Mouse (Mus musculus) stomach, postnatal 0 days (tissue): ENCODE data around the gene Olfr31. TPM values are rescaled to one million over a fixed set of nuclear protein-coding genes. Genes with fewer than 3 reads are reported as not detected.
A peak's percentile ranks its signal among the peaks of the same experiment; 100 is the strongest.

Experiments used
- ATAC-seq: fragments of 200-750 bp; cut with Nextera tagmentation; 2 replicates; pipeline ENCODE4 v1.8.0; 2017; ENCODE audit not compliant: low FRiP score, low TSS enrichment
- DNase-seq: peaks from one replicate; pipeline ENCODE4 v3.0.0-alpha.2; 2016; ENCODE audit warnings: low spot score
- H3K27ac ChIP-seq: fragments of 300-500 bp; sonication (generic); replicated peaks from 2 replicates; pipeline ENCODE4 v1.5.1; 2014; ENCODE audit warnings: mild to moderate bottlenecking, control low read depth
- H3K27me3 ChIP-seq: fragments of 300-500 bp; sonication (generic); 2 replicates; pipeline ENCODE4 v1.6.1; 2014; ENCODE audit warnings: low read length; ENCODE audit not compliant: control insufficient read depth, insufficient read depth
- H3K36me3 ChIP-seq: fragments of 300-500 bp; sonication (generic); 2 replicates; pipeline ENCODE4 v1.6.1; 2014; ENCODE audit warnings: low read length, mixed read lengths; ENCODE audit not compliant: control insufficient read depth, insufficient read depth
- H3K4me1 ChIP-seq: fragments of 300-500 bp; sonication (generic); replicated peaks from 2 replicates; pipeline ENCODE4 v1.6.1; 2014; ENCODE audit warnings: antibody characterized with exemption; ENCODE audit not compliant: control insufficient read depth, insufficient read depth
- H3K4me2 ChIP-seq: fragments of 300-500 bp; sonication (generic); replicated peaks from 2 replicates; pipeline ENCODE4 v1.6.1; 2014; ENCODE audit warnings: low read depth, mild to moderate bottlenecking, control low read depth, moderate library complexity
- H3K4me3 ChIP-seq: fragments of 300-500 bp; sonication (generic); 2 replicates; pipeline ENCODE4 v1.5.1; 2014; ENCODE audit warnings: low read depth, low read length, control low read depth
- H3K9ac ChIP-seq: fragments of 300-500 bp; sonication (generic); 2 replicates; pipeline ENCODE4 v1.6.1; 2014; ENCODE audit warnings: mild to moderate bottlenecking, low read length, control low read depth, mixed read lengths
- H3K9me3 ChIP-seq: fragments of 300-500 bp; sonication (generic); 2 replicates; pipeline ENCODE4 v1.6.1; 2016; ENCODE audit warnings: low read length; ENCODE audit not compliant: control insufficient read depth
- CTCF ChIP-seq: IDR thresholded peaks from 2 replicates; pipeline ENCODE4 v1.5.1; 2016; ENCODE audit warnings: antibody characterized with exemption, low read depth, mild to moderate bottlenecking, moderate library complexity
- EP300 ChIP-seq: optimal IDR thresholded peaks from 2 replicates; pipeline ENCODE3; 2016; ENCODE audit warnings: antibody characterized with exemption
- WGBS: fragments of 180-500 bp; shearing (Covaris S2); extraction: QIAGEN DNeasy Blood & Tissue Kit; methylation state at CpG from one replicate; pipeline ENCODE4 v1.1.7; 2014; 5-methylcytosine and 5-hydroxymethylcytosine counted together
- polyA plus RNA-seq: library from polyadenylated mRNA; unstranded; fragments of >200 nt; fragmentation: Nextera tagmentation; extraction: Ambion mirVana; gene quantifications from 2 replicates; pipeline ENCODE4 v1.2.1, GENCODE M21; 2015

The Olfr31 gene
- polyA plus RNA-seq, 1 experiment from 2014 or later: not detected

DNA sequence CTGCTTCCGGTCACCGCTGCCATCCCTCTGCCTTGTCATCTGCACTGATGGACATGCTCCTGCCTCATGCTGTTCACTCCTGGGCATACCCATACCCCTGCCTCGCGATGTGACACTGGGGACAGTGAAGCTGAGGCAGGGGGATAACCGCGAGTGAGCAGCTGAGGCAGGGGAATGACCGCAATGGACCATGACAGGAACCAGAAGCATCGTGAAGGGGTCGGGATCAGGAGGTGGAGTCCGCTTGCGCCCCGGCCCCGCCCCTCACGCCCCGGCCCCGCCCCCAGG is 24.1 kb downstream of the Olfr31 start:
- Histone ChIP-seq H3K4me3 (peak overlapping the region; percentile 57), H3K9me3 (peaks cover 24% of the 10 kb centered on the region), H3K9ac (no peak overlapping the region), H3K27me3 (no peaks in the 10 kb centered on the region), H3K36me3 (no peaks in the 10 kb centered on the region), H3K27ac (peak overlapping the region; percentile 84), H3K4me1 (no peaks in the 10 kb centered on the region), H3K4me2 (peak overlapping the region; percentile 69)
- 34% methylated on average over 15 of the region's 16 CpGs for whole genome bisulfite sequencing
- DNase-seq (no peak), ATAC-seq (no peak)
- TF ChIP-seq CTCF: no peak
- TF ChIP-seq EP300: no peak

DNA sequence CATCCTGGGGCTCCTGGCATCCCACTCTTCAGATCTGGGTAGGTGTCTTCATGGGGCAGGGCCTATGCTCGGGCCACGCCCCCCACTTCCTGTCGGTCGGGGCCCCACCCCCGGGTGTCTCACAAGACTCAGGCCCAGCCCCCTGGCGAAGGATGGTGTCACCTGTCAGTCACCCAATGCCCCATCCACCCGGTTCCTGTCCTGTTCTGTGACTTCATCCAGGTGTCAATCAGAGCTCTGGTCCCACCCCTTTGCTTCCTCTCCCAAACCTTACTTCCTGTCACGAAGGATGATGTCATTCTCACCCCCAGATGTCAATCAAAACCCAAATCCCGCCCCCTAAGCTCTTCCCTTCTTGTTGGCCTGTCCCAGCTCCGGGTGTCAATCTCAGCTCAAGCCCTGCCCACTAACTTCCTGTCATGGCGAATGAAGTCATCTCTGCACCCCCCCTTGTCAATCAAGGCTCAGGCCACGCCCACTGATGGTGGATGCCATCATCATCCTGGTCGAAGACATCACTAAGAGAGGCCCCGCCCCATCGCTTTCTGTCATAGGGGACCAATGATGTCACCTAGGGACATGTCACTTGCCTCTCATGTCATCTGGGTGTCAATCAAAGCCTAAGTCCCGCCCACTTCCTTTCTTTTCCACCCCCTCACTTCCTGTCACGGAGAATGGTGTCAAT is 24.7 kb downstream of the Olfr31 start:
- Histone ChIP-seq H3K9ac (no peak overlapping the region), H3K36me3 (no peaks in the 10 kb centered on the region), H3K27ac (no peak overlapping the region), H3K27me3 (no peaks in the 10 kb centered on the region), H3K9me3 (peaks cover 24% of the 10 kb centered on the region), H3K4me3 (no peak overlapping the region), H3K4me2 (no peak overlapping the region), H3K4me1 (no peaks in the 10 kb centered on the region)
- DNase-seq (peak; percentile 59), ATAC-seq (0 out of 2 replicates have a peak, but pooled peaks have one; percentile 1)
- 83% methylated on average over 17 of the region's 17 CpGs for WGBS
- TF ChIP-seq EP300: no peak
- TF ChIP-seq CTCF: no peak

DNA sequence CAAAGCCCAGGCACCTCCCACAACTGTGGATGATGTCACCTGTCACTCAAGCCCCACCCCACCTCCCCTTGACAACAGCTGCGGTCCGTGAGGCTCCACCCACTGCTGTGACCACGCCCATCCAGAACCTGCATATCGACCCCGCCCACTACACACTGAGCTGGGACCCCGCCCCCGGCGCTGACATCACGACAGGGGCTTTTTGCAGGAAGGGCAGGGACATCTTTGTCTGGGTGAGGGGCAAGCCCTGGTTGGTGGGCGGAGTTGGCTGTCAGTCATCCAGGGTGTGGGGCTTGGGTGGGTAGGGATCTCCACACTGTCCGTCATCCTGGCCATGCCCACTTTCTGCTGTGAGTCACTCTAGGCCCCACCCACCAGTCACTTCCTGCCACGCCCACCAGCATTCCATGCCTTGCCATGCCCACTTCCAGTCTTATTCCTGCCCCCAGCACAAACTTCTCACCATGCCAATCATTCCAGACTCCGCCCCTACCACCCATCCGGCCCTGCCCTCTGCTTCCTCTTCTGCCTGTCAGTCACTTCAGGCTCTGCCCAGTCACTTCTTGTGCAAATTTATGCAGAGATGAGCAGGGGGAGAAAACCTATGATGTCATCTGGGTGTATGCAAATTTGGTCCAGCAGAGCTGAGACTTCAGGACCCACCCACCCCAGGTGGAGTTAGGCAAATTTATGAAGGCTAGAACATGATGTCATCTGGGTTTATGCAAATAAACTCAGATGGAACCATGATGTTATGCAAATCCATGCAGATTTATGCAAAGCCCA is 25.4 kb downstream of the Olfr31 start:
- peak; percentile 56 for DNase-seq
- Histone ChIP-seq H3K9me3 (peaks cover 24% of the 10 kb centered on the region), H3K4me3 (no peak overlapping the region), H3K9ac (no peak overlapping the region), H3K27me3 (no peaks in the 10 kb centered on the region), H3K36me3 (no peaks in the 10 kb centered on the region), H3K4me2 (no peak overlapping the region), H3K27ac (no peak overlapping the region), H3K4me1 (no peaks in the 10 kb centered on the region)
- no peak for TF ChIP-seq CTCF
- no peak for TF ChIP-seq EP300
- 94% methylated on average over 14 of the region's 14 CpGs for WGBS
- ATAC-seq: peak; percentile 9; the same call in 1 of the 2 replicates

DNA sequence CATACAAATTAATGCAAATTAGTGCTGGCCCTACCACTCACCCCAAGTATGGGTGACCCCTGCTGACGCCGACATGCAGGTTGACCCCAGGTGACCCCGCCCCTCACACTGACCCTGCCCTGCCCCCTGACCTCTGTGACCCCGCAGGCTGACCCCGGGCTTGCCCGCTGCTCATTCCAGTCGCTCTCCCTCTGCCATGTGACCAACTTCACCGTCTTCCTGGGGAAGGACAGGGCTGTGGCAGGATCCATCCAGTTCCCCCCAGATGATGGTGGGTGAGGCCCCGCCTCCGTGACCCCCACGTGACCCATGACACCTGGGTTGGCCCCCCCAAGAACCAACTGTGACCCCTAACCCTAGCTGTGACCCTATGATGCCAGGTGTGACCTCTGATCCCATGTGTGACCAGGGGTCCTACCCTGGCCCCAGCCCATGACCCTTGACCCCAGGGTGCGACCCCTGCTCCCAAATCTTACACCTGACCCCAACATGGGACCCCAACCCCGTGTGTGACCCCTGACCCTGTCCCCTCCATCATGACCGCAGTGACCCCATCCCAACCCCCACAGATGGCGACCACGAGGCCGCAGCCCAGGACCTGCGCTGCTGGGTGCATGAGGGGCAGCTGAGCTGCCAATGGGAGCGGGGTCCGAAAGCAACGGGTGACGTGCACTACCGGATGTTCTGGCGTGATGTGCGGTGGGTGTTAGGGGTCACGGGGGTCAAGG is 26.2 kb downstream of the Olfr31 start:
- Histone ChIP-seq H3K9ac (no peak overlapping the region), H3K27ac (no peak overlapping the region), H3K27me3 (no peaks in the 10 kb centered on the region), H3K9me3 (peaks cover 24% of the 10 kb centered on the region), H3K4me1 (no peaks in the 10 kb centered on the region), H3K4me3 (no peak overlapping the region), H3K36me3 (no peaks in the 10 kb centered on the region), H3K4me2 (no peak overlapping the region)
- TF ChIP-seq CTCF (no peak), EP300 (no peak)
- peak; percentile 28 for DNase-seq
- 97% methylated on average over 26 of the region's 26 CpGs for WGBS
- ATAC-seq: no peak

DNA sequence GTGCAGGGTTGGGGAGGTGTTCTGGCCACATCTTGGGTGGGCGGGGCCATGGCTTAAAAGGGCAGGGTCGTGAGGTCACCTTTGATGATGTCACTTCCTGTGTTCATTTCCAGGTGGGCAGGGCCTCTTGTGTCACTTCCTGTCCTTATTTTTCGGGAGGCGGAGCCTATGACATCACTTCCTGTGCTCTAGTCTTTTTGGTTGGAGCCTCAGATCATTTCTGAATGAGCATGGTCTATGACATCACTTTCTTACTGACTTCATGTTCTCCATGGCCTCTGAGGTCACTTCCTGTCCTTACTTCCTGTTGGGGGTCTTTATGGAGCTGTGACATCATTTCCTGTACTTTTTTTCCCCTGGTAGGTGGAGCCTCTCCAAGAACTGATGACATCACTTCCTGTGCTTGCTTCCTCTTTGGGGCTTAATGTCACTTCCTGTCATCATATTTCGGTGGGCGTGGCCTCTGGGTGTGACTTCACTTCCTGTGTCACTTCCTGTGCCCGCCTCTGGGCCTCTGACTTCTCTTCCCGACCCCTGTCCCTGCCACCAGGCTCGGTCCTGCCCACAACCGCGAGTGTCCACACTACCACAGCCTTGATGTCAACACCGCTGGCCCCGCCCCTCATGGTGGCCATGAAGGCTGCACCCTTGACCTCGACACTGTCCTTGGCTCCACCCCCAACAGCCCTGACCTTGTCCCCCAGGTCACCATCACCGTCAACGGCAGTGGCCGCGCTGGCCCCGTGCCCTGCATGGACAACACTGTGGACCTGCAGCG is 27.0 kb downstream of the Olfr31 start:
- peak; percentile 21 for DNase-seq
- TF ChIP-seq CTCF: no peak
- TF ChIP-seq EP300: no peak
- Histone ChIP-seq H3K9ac (no peak overlapping the region), H3K9me3 (peaks cover 24% of the 10 kb centered on the region), H3K4me2 (no peak overlapping the region), H3K4me1 (no peaks in the 10 kb centered on the region), H3K27me3 (no peaks in the 10 kb centered on the region), H3K36me3 (no peaks in the 10 kb centered on the region), H3K4me3 (no peak overlapping the region), H3K27ac (no peak overlapping the region)
- no peak for ATAC-seq
- 96% methylated on average over 20 of the region's 20 CpGs for WGBS
